Mouse (Mus musculus) gastrocnemius, adult 18-20 months (tissue): ENCODE measurements around the gene Nampt. TPM values are rescaled to one million over a fixed set of nuclear protein-coding genes. Genes with fewer than 3 reads are reported as not detected.

Experiments
- DNase-seq: peaks from one replicate; pipeline ENCODE4 v3.0.0; 2021; ENCODE audit warnings: low spot score
- total RNA-seq, 2 experiments: library from RNA; stranded (reverse); gene quantifications; 2 replicates each; pipeline ENCODE4 v1.2.3; 2021

The Nampt gene
- total RNA-seq, 2 experiments from 2014 or later: 74.1 to 88.1 TPM

GRCm38 (mm10) chr12:32897199-32898120 lies 78.1 kb downstream of the Nampt start:
- peak; percentile 93 for DNase-seq

DNA sequence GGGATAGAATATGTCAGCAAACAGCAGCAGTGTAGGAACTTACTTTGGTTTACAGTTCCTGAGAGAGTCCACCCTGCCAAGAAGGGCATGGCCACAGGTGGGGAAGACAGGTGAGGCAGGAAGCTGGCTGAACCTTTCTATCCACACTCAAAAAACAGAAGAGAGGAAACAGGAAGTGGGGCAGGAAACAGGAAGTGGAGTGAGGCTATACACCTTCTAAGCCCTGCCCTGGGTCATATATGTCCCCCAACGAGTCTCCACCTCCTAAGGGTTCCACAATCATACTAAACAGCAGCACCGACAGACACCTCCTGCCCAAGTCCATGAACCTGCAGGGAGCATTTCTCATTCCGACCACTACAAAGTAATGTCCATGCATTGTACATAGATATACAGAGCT lies 81.7 kb downstream of the Nampt start:
- DNase-seq: no peak

Other genes with a start within 250 kb of the Nampt start
- gene Sypl, start 134.3 kb downstream of the Nampt start, total RNA-seq: 100 to 1,000 TPM; 168 to 201 TPM